Mouse (Mus musculus) myocyte (in vitro differentiated cells): ENCODE results near the gene Sema5a.

Experiments
- CEBPB ChIP-seq: IDR thresholded peaks from 2 replicates; pipeline ENCODE4 v1.6.1; 2011; ENCODE audit warnings: mild to moderate bottlenecking, moderate library complexity; ENCODE audit not compliant: poor library complexity, insufficient read depth, severe bottlenecking
- E2F4 ChIP-seq: IDR thresholded peaks from one replicate; pipeline ENCODE4 v1.6.1; 2011; ENCODE audit warnings: mild to moderate bottlenecking, control low read depth, moderate library complexity; ENCODE audit not compliant: insufficient read depth
- MAX ChIP-seq: IDR thresholded peaks from one replicate; pipeline ENCODE4 v1.6.1; 2011; ENCODE audit warnings: low read depth, mild to moderate bottlenecking, control low read depth
- POLR2A ChIP-seq: IDR thresholded peaks from one replicate; pipeline ENCODE4 v1.6.1; 2011; ENCODE audit warnings: low read depth, mild to moderate bottlenecking, control low read depth, moderate library complexity; ENCODE audit not compliant: insufficient read length
- POLR2AphosphoS2 ChIP-seq: IDR thresholded peaks from one replicate; pipeline ENCODE4 v1.6.1; 2011; ENCODE audit warnings: low read depth, control low read depth; ENCODE audit not compliant: insufficient read length
- REST ChIP-seq: IDR thresholded peaks from one replicate; pipeline ENCODE4 v1.6.1; 2011; ENCODE audit warnings: mild to moderate bottlenecking, control low read depth, moderate library complexity; ENCODE audit not compliant: insufficient read depth, insufficient read length
- TCF12 ChIP-seq: IDR thresholded peaks from one replicate; pipeline ENCODE4 v1.6.1; 2011; ENCODE audit warnings: mild to moderate bottlenecking, control low read depth; ENCODE audit not compliant: poor library complexity, insufficient read depth, severe bottlenecking
- USF1 ChIP-seq: IDR thresholded peaks from one replicate; pipeline ENCODE4 v1.6.1; 2011; ENCODE audit warnings: low read depth, mild to moderate bottlenecking, control low read depth, moderate library complexity

- no peak for TF ChIP-seq POLR2A
- TF ChIP-seq TCF12 = no peak
- TF ChIP-seq E2F4 = no peak
- TF ChIP-seq USF1 = no peak
- TF ChIP-seq REST = no peak
- no peak for TF ChIP-seq CEBPB
- no peak for TF ChIP-seq MAX
- TF ChIP-seq POLR2AphosphoS2 = no peak
Measured at GRCm38 (mm10) chr15:32232189-32232588, 12.4 kb upstream of the Sema5a start.
